Mouse (Mus musculus) 416B (cell line): Measurements from ENCODE around the gene Acap2.
A peak's percentile ranks its signal among the peaks of the same experiment; 100 is the strongest.

Source experiments
- DNase-seq: peaks from one replicate; pipeline ENCODE4 v3.0.0; 2011; ENCODE audit warnings: low read depth

Gene Acap2

GRCm38 (mm10) chr16:31046217-31046659, 154.8 kb downstream of the Acap2 start:
- DNase-seq, result peak; percentile 66

GRCm38 (mm10) chr16:31045211-31045610, 155.8 kb downstream of the Acap2 start:
- DNase-seq, result no peak

GRCm38 (mm10) chr16:31043136-31043535, 157.9 kb downstream of the Acap2 start:
- DNase-seq, result no peak
